Mouse (Mus musculus) embryo, embryonic 9.5 days (tissue): Measurements from ENCODE around the gene Nbeal1.
A peak's percentile ranks its signal among the peaks of the same experiment; 100 is the strongest.
"Not testable (repeated sequence)": the region's sequence is repeated elsewhere in the genome, so short reads cannot be mapped to it uniquely, and the experiment has no call there.

ENCODE experiments used
- DNase-seq: peaks from one replicate; pipeline ENCODE4 v3.0.0-alpha.2; 2017; ENCODE audit errors: extremely low spot score

Gene Nbeal1

GRCm38 (mm10) chr1:60179932-60180783 lies at the start of gene Nbeal1:
Gene Nbeal1 (plus strand): TSS chr1:60180599.
- peak; percentile 99 for DNase-seq

DNA sequence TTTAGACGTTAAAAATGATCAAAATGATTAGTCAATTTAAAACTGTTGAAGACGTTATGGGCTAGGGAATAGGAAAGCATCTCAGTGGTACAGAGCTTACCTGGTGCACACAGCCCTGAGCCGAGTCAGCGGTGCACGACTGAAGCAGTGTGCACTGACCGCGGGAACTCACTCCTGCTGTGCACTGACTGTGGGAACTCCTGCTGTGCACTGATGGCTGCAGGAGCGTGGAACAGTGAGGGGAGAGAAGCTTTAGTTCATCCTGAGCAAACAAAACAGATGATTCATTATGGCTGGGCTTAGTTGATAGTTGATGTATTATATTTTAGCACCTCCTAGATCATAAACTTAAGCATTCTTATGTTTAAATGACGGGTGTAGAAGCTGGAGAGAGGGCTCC lies 43.1 kb upstream of the Nbeal1 start:
- no peak for DNase-seq

GRCm38 (mm10) chr1:60152700-60153099 lies 27.7 kb upstream of the Nbeal1 start:
- no peak for DNase-seq

DNA sequence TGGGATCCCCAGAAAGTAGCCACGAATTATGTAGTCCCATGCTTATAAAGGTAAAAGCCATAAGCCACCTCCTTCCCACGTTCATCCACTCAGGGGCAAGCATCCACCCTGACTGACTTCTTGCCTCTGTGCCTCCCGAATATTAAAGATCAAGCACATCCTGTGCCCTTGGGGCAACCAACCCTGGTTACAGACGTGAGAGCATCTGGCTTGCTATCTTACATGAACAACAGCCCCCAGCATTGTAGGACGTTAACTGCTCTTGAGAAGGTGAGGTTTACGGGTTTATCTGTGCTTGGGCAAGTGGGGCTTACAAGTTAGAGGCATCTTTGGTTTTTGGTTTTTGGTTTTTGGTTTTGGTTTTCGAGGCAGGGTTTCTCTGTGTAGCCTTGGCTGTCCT lies 23.7 kb upstream of the Nbeal1 start:
- no peak for DNase-seq

- DNase-seq = peak; percentile 27
Observed at GRCm38 (mm10) chr1:60158411-60158810, 22.0 kb upstream of the Nbeal1 start.

GRCm38 (mm10) chr1:60163676-60164075 lies 16.7 kb upstream of the Nbeal1 start:
- no peak for DNase-seq

DNA sequence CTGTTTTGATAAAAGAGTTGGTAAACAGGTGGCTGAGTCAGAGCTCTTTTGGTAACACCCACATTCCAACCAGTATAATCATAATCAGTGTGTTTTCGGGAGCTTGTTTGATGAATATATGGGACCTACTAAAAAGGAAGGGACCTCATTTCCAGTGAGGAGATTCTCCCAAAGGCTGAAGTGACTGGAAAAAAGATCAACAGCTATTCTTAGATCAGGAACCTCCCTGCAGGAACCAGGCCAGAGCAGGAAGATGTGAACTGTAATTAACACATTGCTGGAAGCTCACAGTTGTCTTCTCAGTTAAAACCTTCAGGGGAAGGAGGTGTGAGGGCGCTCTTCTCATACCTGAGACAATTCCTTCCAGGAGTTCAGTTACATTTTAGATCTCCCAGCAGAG lies 10.8 kb upstream of the Nbeal1 start:
- DNase-seq = no peak

GRCm38 (mm10) chr1:60170251-60170650 lies 10.1 kb upstream of the Nbeal1 start:
- no peak for DNase-seq

DNA sequence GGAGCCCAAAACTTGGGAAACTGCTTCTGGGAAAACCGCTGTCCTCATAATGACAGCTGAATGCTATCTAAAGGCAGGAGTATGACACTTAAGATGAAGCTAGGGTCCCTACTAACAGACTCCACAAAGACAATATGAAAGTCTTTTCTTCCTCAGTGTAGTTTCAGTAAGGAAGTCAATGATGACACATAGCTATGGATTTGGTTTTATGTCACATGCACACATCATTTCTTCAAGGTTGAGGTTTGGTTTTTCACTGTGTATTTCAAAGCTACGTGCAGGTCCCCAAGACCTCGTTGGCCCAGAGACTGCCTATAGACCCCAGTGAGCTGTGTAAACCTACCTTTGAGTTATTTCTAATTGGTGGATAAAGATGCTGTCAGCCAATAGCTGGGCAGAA lies 7.3 kb upstream of the Nbeal1 start:
- DNase-seq = no peak

- not testable (repeated sequence) for DNase-seq
Observed at GRCm38 (mm10) chr1:60177814-60178213, 2.6 kb upstream of the Nbeal1 start.

GRCm38 (mm10) chr1:60179376-60179775 lies 1.0 kb upstream of the Nbeal1 start:
- DNase-seq = peak; percentile 28

DNA sequence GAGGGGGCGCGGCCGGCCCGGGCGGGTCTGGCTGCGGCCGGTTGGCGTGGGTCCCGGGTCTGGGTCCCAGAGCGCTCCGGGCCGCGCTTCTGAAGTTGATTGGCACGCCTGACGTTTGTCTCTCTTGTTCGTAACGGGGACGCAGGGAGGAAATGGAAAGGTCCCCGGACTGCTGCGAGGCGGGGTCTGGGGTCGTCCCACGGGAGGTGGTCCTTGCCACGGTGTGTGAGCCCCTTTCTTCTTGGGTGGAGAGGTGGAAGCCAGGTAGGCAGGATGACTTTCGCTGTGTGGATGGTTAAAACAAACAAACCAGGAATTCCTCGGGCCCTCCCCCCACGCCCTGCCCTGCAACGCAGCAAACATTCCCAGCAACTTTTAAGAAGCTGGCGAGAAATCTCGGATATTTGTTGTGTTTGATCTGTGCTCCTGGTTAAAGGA lies 404 bp downstream of the Nbeal1 start:
- no peak for DNase-seq

- DNase-seq = no peak
Observed at GRCm38 (mm10) chr1:60188454-60188853, 8.1 kb downstream of the Nbeal1 start.

DNA sequence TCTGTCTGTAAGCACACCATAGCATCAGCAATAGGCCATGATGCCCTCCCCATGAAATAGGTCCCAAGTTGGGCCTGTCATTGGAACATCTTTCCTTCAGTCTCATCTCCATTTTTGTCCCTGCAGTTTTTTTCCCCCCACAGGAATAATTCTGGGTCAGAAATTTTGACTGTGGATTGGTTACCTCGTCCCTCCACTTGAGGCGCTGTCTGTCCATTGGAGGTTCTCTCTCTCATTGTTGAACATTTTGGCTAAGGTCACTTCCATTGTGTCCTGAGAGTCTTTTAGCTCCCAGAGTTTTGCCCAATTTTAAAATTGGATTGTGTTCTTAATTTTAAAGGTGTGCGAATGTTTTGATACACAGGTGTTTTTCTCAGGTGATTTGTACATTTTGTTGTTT lies 16.4 kb downstream of the Nbeal1 start:
- no peak for DNase-seq

DNA sequence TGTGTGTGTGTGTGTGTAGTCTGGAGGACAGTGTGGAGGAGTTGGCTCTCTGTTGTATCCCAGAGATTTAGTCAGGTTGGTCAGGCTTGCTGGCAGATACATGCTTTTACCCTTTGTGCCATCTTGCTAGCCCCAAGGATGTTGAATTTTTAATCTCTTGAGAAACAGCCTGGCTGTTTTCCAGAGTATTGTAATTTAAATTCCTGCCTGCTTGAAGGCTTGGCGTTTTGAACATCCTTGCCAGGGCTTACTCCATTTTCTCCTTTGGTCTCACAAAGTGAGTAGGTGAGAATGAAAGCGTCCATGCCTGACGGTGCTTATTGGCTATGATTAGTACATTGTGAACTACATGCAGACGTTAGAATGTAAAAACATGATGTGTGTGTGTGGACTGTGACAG lies 18.6 kb downstream of the Nbeal1 start:
- DNase-seq = no peak

- no peak for DNase-seq
Observed at GRCm38 (mm10) chr1:60236261-60236660, 55.9 kb downstream of the Nbeal1 start.

GRCm38 (mm10) chr1:60240430-60240829 lies 60.0 kb downstream of the Nbeal1 start:
- no peak for DNase-seq

DNA sequence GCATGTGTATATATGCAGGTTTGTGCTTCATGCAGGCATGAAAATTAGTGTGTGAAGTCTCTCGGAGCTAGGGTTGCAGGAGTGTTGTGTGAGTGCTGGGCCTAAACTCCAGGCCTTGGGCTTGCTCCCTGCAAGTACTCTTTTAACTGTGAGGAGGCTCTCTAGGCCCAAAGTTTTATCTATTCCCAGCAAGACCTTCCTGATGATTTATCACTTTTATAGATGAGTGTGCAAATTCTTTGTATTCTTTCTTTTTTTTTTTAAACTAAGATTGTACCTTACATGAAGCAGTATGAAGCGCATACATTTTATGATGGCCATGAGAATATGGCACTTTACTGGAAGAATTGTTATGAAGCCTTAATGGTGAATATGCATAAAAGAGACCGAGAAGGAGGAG lies 87.7 kb downstream of the Nbeal1 start:
- DNase-seq = no peak

GRCm38 (mm10) chr1:60269314-60269713 lies 88.9 kb downstream of the Nbeal1 start:
- DNase-seq = no peak

DNA sequence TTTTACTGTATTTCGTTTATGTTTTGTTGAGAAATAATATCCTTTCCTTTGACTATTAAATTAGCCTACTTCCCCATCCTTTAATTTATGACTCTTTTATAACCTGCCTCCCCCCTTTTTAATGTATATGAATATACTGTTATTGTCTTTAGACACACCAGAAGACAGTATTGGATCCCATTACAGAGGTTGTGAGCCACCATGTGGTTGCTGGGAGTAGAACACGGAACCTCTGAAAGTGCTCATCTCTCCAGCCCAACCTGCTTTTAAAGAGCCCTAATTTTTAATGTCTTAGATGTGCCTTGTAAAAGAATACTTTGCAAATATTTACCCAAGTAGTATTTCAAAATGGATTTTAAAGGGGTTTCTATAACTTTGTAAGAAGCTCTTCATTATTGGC lies 92.1 kb downstream of the Nbeal1 start:
- no peak for DNase-seq

DNA sequence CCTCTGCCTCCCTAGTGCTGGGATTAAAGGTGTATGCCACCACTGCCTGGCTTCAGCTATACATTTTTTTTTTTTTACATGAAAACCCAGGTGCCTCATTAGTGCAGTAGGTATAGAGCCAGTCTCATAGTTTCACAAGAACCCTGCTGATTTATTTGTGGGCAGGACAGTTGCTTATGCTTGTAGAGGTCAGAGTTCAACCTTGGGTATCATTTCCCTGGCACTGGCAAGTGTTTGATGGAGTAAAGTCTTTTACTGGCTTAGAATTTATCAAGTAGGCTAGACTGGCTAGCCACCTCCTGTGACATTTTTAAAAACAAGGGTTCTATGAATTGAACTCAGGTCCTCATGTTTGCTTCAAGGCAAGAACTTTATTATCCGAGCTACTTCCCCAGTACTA lies 113.5 kb downstream of the Nbeal1 start:
- no peak for DNase-seq

DNA sequence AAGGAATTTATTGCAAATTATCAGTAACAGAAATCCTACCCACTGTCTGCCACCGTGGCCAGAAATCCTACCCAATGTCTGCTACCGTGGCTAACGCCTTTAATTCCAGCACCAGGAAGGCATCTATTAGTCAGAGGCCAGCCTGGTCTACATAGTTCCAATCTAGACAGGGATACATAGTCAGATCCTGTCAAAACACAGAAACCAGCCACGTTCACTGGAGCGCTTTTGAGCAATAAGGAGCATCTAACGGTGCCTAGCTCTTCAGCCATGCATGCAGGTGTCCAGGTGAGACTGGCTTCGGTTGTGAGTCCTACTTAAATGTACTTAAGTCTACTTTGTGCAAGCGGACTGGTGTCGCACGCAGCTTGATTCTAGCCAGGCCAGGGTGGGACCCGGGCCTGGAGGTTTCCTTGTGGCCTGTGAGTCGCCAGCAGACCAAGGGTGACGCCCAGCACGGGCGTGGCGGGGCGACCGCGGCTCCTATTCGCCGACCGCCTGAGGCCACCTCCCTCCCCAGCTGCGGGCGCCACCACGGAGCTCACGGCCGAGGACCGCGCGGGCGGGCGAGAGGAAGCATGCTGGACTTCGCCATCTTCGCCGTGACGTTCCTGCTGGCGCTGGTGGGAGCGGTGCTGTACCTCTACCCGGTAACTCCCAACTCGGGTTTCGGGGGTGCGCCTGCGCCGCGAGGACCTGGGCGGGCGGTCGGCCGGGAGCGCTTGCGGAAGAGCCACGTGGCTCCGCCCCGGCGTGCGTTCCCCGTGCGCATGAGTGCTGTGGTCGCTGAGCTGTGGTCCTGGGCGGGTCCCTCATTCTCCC lies 162.6 kb downstream of the Nbeal1 start, which contains the start of gene Cyp20a1:
Gene Cyp20a1 (plus strand): TSS at position 516 of the 822 bp plus-strand sequence.
- peak; percentile 89 for DNase-seq
